Mouse (Mus musculus): Measurements from ENCODE around the gene Slc30a10.

The Slc30a10 gene

GRCm38 (mm10) chr1:185462889-185463288, 8.2 kb downstream of the Slc30a10 start:
- in situ Hi-C loops (cut with MboI) = no loop called here

DNA sequence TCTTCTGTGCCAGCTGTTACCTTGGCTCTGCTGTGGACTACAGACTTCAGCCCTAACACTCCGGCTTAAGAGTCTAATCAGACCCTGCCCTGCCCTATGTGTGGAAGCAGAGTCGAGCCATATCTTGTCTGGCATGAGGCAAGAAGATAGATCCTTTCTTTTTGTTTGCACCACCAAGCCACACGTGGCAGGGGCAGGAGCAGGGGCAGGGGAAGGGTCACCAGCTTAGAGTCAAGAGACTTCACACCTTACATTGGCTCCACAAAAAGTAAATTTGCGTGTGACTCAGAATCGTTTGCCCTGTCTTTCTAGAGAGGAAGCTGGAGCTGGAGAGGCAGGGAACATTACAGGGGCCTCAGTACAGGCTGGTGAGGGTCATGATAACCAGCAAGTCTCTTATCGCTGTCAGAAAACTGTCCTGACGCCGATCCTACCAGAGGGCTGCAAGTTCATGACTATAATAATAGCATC, 14.9 kb downstream of the Slc30a10 start:
- in situ Hi-C loops (cut with MboI) = no loop called here

GRCm38 (mm10) chr1:185472025-185472720, 17.5 kb downstream of the Slc30a10 start:
- in situ Hi-C loops (cut with MboI) = no loop called here

DNA sequence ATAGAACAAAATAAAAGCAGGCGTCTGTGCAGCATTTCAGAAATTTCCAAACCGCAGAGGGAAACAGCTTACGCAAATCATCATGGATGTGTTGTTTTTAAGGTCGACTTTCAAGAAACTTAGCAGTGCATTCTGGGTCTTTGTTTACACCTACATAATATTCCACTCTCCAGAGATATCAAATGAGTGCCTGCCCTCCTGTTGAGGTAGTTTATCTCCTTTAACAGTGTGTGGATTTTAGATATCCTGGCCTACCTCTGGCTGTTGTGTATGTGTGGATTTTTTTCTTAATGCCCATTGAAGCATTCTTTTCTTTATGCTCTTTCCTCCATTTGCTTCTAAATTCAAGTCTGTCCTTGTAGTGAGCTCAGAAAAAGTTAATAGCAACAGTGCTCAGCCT, 18.1 kb downstream of the Slc30a10 start:
- in situ Hi-C loops (cut with MboI) = no loop called here

DNA sequence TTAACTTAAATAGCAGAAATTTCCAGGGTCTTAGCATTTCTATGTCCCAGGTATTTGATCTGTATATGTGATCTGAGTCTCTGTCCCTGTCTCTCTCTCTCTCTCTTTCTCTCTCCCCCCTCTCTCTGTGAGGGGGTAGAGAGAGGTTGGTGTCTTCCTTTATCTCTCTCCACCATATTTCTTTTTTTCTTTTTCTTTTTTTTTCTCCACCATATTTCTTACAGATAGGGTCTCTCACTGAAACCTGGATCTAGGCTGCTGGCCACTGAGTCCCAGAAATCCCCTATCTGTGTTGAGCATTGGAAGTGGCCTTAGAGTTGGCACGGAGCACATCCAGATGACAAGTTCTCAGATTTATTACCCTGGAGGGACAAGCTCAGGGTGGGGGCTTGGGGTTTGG, 18.8 kb downstream of the Slc30a10 start:
- in situ Hi-C loops (cut with MboI) = no loop called here

- in situ Hi-C loops (cut with MboI) = no loop called here
Measured at GRCm38 (mm10) chr1:185479861-185480260, 25.2 kb downstream of the Slc30a10 start.

- in situ Hi-C loops (cut with MboI) = no loop called here
Measured at GRCm38 (mm10) chr1:185482001-185482761, 27.5 kb downstream of the Slc30a10 start.

DNA sequence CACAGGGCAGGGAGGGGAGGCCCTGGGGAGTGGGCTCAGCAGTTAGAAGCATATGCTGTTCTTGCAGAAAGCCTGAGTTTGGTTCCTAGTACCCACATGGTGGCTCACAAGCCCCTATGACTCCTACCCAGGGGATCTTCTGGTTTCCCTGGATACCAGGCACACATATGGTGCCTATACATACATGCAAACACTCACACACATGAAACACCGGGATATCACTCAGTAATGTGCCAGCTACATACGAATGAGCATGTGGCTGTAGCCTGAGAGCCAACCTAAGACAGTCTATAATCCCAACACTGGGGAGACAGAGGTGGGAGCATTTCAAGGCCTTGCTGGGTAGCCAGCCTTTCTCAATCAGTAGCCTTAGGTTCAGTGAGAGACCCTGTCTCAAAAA, 28.1 kb downstream of the Slc30a10 start:
- in situ Hi-C loops (cut with MboI) = no loop called here

GRCm38 (mm10) chr1:185483356-185484057, 28.9 kb downstream of the Slc30a10 start:
- in situ Hi-C loops (cut with MboI) = no loop called here

- in situ Hi-C loops (cut with MboI) = no loop called here
Measured at GRCm38 (mm10) chr1:185484281-185484680, 29.6 kb downstream of the Slc30a10 start.

DNA sequence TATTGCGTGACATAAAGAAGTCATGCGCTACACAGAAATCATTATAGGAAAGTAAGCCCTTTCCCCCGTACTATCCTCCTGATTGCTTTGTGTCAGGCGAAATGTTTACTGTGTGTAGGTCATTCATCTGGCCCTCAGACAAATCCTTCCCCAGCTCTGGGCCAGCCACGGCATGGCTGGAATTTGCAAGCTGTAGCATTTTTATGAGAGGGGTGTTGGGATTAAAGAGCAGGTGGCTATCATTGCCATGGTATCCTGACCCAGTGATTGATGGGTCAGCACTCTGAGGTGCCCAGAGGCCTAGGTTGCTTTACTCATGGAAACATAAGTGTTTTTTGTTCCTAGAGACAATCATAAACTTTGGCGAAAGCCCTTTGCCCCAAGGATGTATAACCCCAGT, 35.2 kb downstream of the Slc30a10 start:
- in situ Hi-C loops (cut with MboI) = no loop called here

- in situ Hi-C loops (cut with MboI) = no loop called here
Measured at GRCm38 (mm10) chr1:185490603-185491002, 36.0 kb downstream of the Slc30a10 start.

- in situ Hi-C loops (cut with MboI) = no loop called here
Measured at GRCm38 (mm10) chr1:185493439-185494034, 38.9 kb downstream of the Slc30a10 start.

GRCm38 (mm10) chr1:185496791-185497460, 42.3 kb downstream of the Slc30a10 start:
- in situ Hi-C loops (cut with MboI) = no loop called here

- in situ Hi-C loops (cut with MboI) = no loop called here
Measured at GRCm38 (mm10) chr1:185500602-185501001, 46.0 kb downstream of the Slc30a10 start.

DNA sequence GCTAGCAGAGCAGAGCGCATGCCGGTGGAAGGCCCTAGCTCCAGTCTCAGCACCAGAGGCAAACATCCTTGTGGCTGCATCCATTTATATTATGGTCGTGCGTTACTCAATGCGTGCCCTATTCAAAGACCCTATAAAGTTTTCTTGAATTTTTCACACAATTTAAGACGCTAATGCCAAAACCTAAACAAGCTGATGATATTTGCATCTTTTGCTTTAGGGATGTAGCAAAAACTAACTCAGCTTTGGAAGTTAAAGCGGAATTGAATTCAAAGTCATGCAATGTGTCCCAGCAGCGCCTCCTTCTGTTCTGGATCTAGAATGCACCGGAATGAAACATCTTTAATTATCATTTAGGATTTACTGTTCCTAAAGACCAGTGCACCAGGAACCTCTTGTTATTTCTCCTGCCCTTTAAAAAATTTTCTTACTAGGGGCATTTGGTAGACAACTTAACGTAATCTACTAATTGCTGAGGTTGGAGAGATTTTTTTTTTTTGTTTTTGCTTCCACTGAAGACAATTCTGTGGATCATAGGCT, 47.2 kb downstream of the Slc30a10 start:
- in situ Hi-C loops (cut with MboI) = no loop called here

GRCm38 (mm10) chr1:185502550-185502949, 47.9 kb downstream of the Slc30a10 start:
- in situ Hi-C loops (cut with MboI) = no loop called here

DNA sequence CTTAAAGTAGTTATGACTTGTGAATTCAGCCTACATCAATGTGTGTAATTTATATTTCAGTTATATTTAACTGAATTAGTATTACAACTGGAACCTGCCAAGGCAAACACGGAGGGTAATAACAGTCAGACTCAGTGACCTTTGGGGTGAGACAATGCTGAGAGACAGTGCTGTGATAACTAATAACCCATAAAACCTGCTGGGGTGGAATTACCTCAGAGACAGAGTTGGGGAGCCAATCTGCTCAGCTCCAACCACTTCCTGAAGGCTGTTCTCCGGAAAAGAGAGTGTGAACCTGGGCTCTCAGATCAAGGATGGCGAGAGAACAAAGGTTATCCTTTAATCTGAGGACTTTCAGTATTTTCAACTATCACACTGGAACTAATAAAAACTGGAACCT, 54.4 kb downstream of the Slc30a10 start:
- in situ Hi-C loops (cut with MboI) = no loop called here

GRCm38 (mm10) chr1:185511306-185511705, 56.7 kb downstream of the Slc30a10 start:
- in situ Hi-C loops (cut with MboI) = no loop called here

- in situ Hi-C loops (cut with MboI) = no loop called here
Measured at GRCm38 (mm10) chr1:185515526-185515979, 60.9 kb downstream of the Slc30a10 start.

- in situ Hi-C loops (cut with MboI) = no loop called here
Measured at GRCm38 (mm10) chr1:185516041-185516440, 61.4 kb downstream of the Slc30a10 start.

All from mature B cell (primary cell).